In the genomic region with DNA sequence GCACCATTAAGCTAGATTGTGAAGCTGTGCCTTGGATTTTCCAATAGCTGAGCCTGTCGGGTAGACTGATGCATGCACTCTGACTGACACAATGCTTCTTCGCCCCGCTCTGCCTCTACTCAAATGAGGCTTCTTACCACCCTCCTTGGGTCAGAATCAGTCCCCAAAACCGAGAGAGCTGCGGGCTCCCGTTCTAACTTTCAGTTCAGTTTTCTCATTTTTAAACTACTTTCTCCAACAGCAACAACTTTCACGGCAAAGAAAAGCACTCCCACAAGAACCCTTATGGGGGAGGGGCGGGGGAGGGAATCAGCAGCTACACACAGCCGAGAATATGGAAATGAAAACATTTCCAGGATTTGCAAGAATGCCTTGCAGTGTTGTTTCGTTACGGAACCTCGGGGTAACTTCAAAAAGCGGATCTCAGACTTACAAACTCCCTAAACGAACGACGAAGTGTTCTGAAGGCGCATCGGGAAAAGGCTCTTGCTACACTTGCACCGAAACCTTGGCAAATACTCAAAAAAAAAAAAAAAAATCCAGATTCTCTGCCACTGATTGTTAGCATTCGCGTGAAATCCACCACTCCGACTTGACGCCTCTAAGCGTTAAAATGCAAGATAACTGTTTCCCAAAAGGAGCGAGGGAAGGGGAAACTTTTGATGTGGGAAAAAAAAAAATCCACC, we compare ENCODE assay signal across 8 mouse cellular contexts. TPM values are rescaled to one million over a fixed set of nuclear protein-coding genes. Genes with fewer than 3 reads are reported as not detected.
DNase-seq lines count a peak whose midpoint lies in the region; ATAC-seq and TF ChIP-seq lines count a peak whose summit lies in the region.

No protein-coding gene starts in this region.

- H3K27ac ChIP-seq in embryonic facial prominence, embryonic 14.5 days (replicated peaks; ENCODE audit: low read depth, low read length), result peak overlapping the region; percentile 100
- peak overlapping the region; percentile 100 for H3K27ac ChIP-seq in hindbrain, embryonic 12.5 days
- peak overlapping the region; percentile 98 for H3K27ac ChIP-seq in midbrain, postnatal 0 days (ENCODE audit: low read depth, low read length)

- WGBS in embryonic facial prominence, embryonic 14.5 days, result under 1% methylated on average over 25 of the region's 25 CpGs
- WGBS in hindbrain, embryonic 12.5 days, result under 1% methylated on average over 25 of the region's 25 CpGs
- under 1% methylated on average over 25 of the region's 25 CpGs for WGBS in midbrain, postnatal 0 days

- H3K9ac ChIP-seq in embryonic facial prominence, embryonic 14.5 days (ENCODE audit: low read depth, low read length), result peak overlapping the region; percentile 97
- peak overlapping the region; percentile 96 for H3K9ac ChIP-seq in hindbrain, embryonic 12.5 days
- peak overlapping the region; percentile 94 for H3K9ac ChIP-seq in midbrain, postnatal 0 days (replicated peaks; ENCODE audit: low read length, poor library complexity, severe bottlenecking)

- no peaks in the 10 kb centered on the region for H3K9me3 ChIP-seq in embryonic facial prominence, embryonic 14.5 days (ENCODE audit: control insufficient read depth, low read length)
- no peaks in the 10 kb centered on the region for H3K9me3 ChIP-seq in hindbrain, embryonic 12.5 days (replicated peaks)
- H3K9me3 ChIP-seq in midbrain, postnatal 0 days (ENCODE audit: low read length), result no peaks in the 10 kb centered on the region

- no peak for TF ChIP-seq CTCF in midbrain, postnatal 0 days (IDR thresholded peaks at IDR 0.05)

- peaks cover 19% of the 10 kb centered on the region for H3K36me3 ChIP-seq in embryonic facial prominence, embryonic 14.5 days (ENCODE audit: control insufficient read depth, insufficient read depth, low read length)
- H3K36me3 ChIP-seq in hindbrain, embryonic 12.5 days, result peaks cover 7% of the 10 kb centered on the region; the same call in 1 of the 2 replicates
- peaks cover under 1% of the 10 kb centered on the region; the same call in 1 of the 2 replicates for H3K36me3 ChIP-seq in midbrain, postnatal 0 days (ENCODE audit: insufficient read depth, low read length)

- ATAC-seq in embryonic facial prominence, embryonic 14.5 days (ENCODE audit: low read depth), result no peak
- ATAC-seq in hindbrain, embryonic 12.5 days (ENCODE audit: low FRiP score), result no peak
- no peak for ATAC-seq in midbrain, postnatal 0 days (ENCODE audit: low FRiP score)

- H3K4me3 ChIP-seq in embryonic facial prominence, embryonic 14.5 days (ENCODE audit: low read depth, low read length), result peak overlapping the region; percentile 98
- H3K4me3 ChIP-seq in hindbrain, embryonic 12.5 days, result peak overlapping the region; percentile 90
- peak overlapping the region; percentile 98 for H3K4me3 ChIP-seq in midbrain, postnatal 0 days (ENCODE audit: low read depth, low read length)

- peak; percentile 13 for DNase-seq in kidney, adult 11 months
- DNase-seq in kidney, adult 8-10 months, result no peak
- DNase-seq in R1 (ENCODE audit: low read depth, low spot score) (peak; percentile 56), liver (peak; percentile 56)
- DNase-seq in embryonic facial prominence, embryonic 14.5 days (ENCODE audit: low spot score), result peak; percentile 52
- peak; percentile 53 for DNase-seq in midbrain, postnatal 0 days (ENCODE audit: low spot score)
- DNase-seq in c-Kit-positive CD71-positive TER-119-positive erythroid progenitor cells, embryonic 14.5 days (ENCODE audit: low spot score), result no peak

- H3K4me2 ChIP-seq in embryonic facial prominence, embryonic 14.5 days (ENCODE audit: low read depth, low read length), result peak overlapping the region; percentile 81
- H3K4me2 ChIP-seq in hindbrain, embryonic 12.5 days (replicated peaks), result peak overlapping the region; percentile 80
- H3K4me2 ChIP-seq in midbrain, postnatal 0 days (ENCODE audit: low read depth, low read length, poor library complexity, severe bottlenecking), result peak overlapping the region; percentile 81

- no peaks in the 10 kb centered on the region for H3K27me3 ChIP-seq in embryonic facial prominence, embryonic 14.5 days (replicated peaks; ENCODE audit: control insufficient read depth, insufficient read depth, low read length)
- 0 out of 2 replicates have a peak, but pooled peaks cover 5% of the 10 kb centered on the region for H3K27me3 ChIP-seq in hindbrain, embryonic 12.5 days
- no peaks in the 10 kb centered on the region for H3K27me3 ChIP-seq in midbrain, postnatal 0 days (ENCODE audit: insufficient read depth, low read length)

- peaks cover 22% of the 10 kb centered on the region for H3K4me1 ChIP-seq in embryonic facial prominence, embryonic 14.5 days (ENCODE audit: control insufficient read depth, insufficient read depth, low read length)
- peaks cover 20% of the 10 kb centered on the region for H3K4me1 ChIP-seq in hindbrain, embryonic 12.5 days
- H3K4me1 ChIP-seq in midbrain, postnatal 0 days (ENCODE audit: insufficient read depth, low read length), result peaks cover 6% of the 10 kb centered on the region; the same call in 1 of the 2 replicates

RNA-seq across cellular contexts. Expression of a gene that starts 1.0 kb away (rescaled TPM):
- 188 and 208 TPM in 2 replicates for polyA plus RNA-seq in embryonic facial prominence, embryonic 14.5 days (2014; fragmentation: Nextera tagmentation; extraction: Ambion mirVana)
- polyA plus RNA-seq in hindbrain, embryonic 12.5 days (2016; fragmentation: Nextera tagmentation; extraction: Ambion mirVana), result 251 and 254 TPM in 2 replicates
- 34.1 and 60.0 TPM in 2 replicates for total RNA-seq in midbrain, postnatal 0 days (2014; rRNA removed)
- 96.3 and 112 TPM in 2 replicates for polyA plus RNA-seq in midbrain, postnatal 0 days (2015; fragmentation: Nextera tagmentation; extraction: Ambion mirVana)

RNA-seq across cellular contexts. Expression of a gene that starts 17.5 kb away (rescaled TPM):
- polyA plus RNA-seq in embryonic facial prominence, embryonic 14.5 days (2014; fragmentation: Nextera tagmentation; extraction: Ambion mirVana), result 4.9 and 5.3 TPM in 2 replicates
- polyA plus RNA-seq in hindbrain, embryonic 12.5 days (2016; fragmentation: Nextera tagmentation; extraction: Ambion mirVana), result 0.62 and 1.0 TPM in 2 replicates
- total RNA-seq in midbrain, postnatal 0 days (2014; rRNA removed), result 4.1 TPM in 2 replicates
- 1.8 and 1.9 TPM in 2 replicates for polyA plus RNA-seq in midbrain, postnatal 0 days (2015; fragmentation: Nextera tagmentation; extraction: Ambion mirVana)

Comparison
In these comparisons a context has a peak if more than half of its experiments do, and no peak if none do; other contexts are left out.
1. DNase-seq: peak in kidney, adult 11 months (single experiment), R1 (single experiment), embryonic facial prominence, embryonic 14.5 days (single experiment), liver (single experiment) and midbrain, postnatal 0 days (single experiment); none in kidney, adult 8-10 months (0 of 2) and c-Kit-positive CD71-positive TER-119-positive erythroid progenitor cells, embryonic 14.5 days (single experiment).
2. Peak in every context shown above with its lines, with median percentiles within 50 percentile points of each other: H3K27ac ChIP-seq, H3K4me2 ChIP-seq, H3K4me3 ChIP-seq and H3K9ac ChIP-seq.